Mouse (Mus musculus): Measurements from ENCODE around the gene Tnrc18.
A peak's percentile ranks its signal among the peaks of the same experiment; 100 is the strongest.
"Not testable (repeated sequence)": the region's sequence is repeated elsewhere in the genome, so short reads cannot be mapped to it uniquely, and the experiment has no call there.

Gene Tnrc18

DNA sequence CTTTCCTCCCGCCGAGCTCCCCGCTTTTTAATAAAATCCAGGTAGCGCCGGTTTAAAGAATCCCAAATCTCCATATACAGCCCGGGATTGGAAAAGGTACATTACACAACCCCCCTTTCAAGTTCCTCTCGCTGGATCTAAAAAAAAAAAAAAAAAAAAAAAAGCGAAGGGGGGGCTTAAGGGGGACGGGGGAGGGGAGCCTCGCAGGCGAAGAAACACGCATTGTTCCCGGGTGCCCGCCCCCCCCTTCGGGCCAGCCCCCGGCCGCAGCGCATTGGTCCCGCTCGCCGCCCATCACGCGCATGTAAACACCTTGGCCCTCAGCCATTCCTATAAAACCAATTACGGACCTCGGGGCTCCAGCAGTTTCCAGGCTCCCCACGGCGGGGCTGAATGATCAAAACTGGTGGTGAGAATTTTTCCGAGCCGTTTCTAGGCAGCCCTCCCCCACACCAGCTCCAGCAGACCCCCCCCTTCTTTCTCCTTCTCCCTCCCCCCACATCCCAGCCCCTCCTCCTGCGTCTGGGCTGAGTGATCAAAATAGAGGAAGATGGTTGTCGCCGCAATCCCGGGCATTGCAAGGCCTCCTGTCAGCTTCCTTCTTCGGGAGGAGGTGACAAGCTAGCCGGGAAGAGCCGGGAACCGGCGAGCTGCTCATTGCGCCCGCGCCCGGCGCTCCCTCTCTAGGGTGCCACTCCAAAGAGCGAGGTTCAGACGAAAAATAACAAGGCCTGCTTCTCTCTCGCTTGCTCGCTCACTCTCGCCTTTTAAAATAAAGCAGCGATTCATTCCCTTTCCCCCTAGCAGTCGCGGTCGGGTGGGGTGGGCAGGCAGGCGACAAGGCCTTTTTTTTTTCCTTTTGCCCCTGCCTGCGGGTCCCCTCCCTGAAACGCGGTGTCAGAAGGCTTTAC lies at the start of gene Tnrc18:
TSS of gene Tnrc18 (minus strand) at position 139 of the 911 bp plus-strand sequence.
- DNase-seq = peak; percentile 89

DNA sequence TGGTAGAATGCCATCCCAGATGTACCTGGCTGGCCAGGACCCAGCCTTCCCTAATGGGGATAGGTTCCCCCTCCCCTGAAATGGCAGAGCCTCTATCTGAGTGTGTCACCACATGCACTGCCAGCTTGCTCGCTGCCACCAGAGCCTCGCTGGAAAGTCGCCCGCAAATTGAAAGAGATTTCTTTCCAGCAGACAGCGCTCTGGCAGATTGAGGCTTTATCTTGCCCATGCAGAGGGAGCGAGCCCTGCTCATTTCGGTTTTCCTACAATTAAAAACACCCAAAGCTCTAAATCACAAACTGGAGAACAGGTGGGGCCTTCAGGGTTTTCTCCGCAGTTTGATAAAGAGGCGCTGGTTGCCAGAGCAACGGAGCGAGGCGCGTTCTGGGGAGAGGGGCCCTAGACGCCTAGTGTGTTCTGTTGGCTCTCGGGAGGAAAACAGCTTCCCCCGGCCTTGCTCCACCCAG lies 40.3 kb upstream of the Tnrc18 start:
- DNase-seq = no peak

DNA sequence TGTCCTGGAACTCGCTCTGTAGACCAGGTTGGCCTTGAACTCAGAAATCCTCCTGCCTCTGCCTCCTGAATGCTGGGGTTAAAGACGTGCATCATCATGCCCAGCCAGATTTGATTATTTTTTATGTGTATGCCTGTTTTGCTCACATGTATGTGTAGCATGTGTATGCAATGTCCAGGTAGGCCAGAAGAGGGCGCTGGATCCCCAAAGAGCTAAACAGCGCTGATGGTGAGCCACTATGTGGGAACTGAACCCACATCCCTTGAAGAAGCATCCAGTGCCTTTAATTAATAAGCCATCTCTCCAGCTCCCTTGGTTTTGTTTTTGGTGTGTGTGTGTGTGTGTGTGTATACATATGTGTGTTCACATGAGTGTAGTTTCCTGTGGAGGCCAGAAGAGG lies 38.9 kb upstream of the Tnrc18 start:
- DNase-seq = no peak

DNA sequence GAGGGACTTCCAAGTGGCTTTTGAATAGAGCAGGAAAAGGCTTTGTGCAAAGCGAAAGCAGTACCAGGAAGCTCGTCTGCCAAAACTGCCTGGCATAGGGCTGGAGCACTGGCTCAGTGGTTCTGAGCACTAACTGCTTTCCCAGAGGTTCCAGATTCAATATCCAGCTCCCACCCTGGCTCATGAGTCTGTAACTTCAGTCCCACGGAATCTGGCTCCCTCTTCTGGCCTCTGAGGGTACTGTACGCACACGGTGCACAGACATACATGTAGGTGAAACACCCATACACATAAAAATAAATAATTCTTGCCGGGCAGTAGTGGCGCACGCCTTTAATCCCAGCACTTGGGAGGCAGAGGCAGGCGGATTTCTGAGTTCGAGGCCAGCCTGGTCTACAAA lies 37.4 kb upstream of the Tnrc18 start:
- peak; percentile 63 for DNase-seq

DNA sequence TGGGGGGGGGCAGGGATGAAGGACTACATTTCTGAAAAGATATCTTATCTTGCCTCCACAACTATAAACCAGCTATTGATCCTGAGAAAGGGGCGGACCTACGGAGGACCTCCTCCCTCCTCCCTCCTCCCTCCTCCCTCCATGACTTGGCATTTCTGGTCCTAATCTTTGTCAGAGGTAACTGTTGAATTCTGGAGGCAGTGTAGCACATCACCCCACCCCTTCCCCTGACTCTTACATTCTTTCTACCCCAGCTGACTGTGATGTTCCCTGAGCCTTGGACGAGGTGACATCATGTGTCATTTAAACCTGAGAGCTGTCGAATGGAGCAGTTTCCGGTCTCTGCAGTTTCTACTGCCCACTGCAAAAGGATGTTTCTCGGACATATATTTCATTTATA lies 36.1 kb upstream of the Tnrc18 start:
- DNase-seq = peak; percentile 44

DNA sequence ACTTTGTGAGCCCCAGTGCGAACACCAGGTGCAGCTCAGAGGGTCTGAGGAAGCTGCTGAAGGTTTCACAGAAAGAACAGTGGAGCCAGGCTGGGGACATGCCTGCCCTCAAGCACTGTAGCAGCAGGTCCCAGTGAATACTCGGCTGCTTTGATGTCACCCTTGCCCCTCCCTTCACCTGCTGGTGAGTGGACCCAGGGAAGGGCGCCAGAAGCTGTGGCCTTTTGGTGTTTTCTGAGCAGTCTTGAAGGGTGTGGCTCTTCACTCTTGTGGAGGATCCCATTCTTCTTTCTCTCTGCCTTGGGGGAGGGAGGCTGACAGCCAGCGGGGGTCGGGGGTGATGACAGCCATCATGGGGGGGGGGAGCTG lies 34.2 kb upstream of the Tnrc18 start:
- no peak for DNase-seq

DNA sequence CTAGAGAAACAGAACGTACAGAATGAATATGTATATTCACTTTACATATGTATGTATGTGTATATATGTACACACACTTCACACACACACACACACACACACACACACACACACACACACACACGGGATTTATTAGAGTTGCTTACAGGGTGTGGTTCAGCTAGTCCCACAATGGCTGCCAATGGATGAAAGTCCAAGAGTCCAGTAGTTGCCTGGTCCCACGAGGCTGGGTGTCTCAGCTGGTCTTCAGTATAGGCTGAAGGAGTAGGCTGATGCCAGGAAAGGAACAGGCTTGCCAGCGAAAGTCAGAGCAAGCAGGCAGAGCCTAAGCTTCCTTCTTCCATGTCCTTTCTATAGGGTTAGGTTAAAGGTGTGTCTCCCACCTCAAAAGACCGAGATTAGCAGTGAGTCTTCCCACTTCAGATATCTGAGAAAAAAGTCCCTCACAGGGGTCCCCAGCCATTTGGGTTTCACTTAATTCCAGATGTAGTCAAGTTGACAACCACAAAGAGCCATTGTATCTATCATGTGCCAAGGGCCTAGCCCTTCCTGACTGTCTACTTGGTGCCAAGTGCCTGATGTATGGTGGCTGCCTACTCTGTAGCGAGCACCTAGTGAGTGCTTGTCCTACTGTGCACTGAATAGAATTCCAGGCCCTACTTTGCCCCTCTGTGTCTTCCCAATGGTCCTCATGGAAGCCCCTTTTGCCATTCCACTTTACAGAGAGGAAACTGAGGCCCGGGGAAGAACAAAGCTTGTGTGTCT lies 33.6 kb upstream of the Tnrc18 start:
- no peak for DNase-seq

DNA sequence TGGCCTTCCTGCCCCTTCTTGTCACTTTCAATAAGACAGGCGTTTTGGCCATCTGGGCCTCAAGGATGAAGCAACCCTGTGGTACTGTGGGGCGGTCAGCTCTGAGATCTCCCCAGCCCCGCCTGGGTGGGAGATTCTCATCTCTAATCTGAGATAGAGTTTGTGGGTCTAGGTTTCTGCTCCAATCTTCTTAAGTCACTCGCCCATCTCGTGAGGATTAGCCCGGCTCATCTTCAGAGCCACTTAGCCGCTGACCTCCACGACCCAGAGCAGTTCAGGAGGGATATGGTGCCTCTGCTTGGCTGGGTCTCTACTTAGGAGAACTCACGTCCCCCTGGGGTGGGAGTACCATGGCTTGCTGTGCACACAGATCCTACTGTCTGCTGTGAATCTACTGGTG lies 33.0 kb upstream of the Tnrc18 start:
- DNase-seq = no peak

DNA sequence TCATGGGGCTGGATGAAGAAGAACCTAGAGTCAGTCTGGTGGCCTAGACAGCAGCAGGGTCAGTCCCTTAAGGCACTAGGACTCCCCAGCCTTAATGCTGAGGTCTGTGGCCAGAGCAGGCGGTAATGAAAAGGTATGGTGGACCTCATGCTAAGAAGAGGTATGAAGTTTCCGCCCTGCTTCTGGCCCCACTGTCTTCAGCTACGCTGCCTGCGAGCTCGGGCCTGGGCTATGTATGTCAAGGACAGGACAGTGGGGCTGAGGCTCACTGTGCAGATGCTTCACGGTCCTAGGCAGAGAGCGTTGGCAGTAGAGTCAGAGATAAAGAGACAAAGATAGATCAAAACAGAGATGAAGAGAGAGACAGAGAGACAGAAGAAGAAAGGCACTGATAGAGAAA lies 31.4 kb upstream of the Tnrc18 start:
- DNase-seq = no peak

DNA sequence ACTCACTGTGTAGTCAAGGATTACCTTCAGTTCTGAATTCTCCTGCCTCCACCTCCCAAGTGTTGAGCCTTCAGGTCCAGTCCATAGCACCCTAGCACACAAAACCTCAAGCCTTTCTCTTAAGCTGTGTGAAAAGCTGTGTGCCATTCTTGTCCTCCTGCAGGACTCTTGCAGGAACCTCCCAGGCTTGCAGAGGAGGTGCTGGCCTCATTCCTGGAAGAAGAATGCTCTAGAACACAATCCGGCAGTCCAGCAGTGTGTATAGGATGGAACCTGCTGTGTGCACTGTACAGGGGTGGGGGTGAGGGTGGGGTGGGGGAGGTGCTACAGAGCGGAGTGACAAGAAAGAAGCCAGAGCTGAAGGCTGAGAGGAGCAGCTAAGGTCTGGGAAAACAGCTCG lies 30.7 kb upstream of the Tnrc18 start:
- DNase-seq = no peak

DNA sequence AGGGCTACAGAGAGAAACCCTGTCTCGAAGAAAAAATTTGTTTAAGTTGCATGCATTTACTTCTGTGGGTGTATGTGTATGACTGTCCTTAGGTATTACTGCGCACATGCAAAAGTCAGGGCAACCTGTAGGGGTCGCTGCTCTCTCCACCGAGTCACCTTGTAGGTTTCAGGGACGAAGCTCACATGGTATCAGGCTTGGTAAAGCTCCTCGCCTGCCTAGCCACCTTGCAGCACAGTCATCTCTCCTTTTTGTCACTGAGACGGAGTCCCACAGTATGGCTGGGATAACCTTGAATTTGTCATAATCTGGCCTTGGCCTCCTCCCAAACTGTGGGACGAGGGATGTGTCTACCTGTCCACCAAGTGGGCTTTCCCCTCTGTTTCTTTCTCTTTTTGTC lies 27.0 kb upstream of the Tnrc18 start:
- peak; percentile 52 for DNase-seq

DNA sequence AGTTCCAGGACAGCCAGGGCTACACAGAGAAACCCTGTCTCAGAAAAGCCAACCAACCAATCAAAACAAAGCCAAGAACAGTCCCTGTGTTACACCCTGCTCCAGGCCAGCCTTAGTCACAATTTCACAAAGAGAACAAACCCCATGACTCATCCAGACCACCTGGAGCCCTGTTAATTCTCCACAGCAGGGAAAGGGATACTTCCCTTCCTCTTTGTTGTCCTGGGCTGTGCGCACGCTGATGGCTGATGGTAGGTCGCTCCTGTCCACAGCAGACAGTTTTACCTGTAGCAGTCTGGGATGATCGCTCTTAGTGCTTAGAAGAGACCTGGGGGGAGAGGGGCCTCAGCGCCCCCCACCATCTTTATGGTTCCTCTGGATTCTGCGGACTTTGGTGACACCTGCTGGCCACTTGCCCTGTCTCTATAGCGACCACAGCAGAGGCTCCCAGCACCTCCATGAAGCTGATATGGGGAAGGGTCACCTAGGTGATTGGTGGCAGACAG lies 24.7 kb upstream of the Tnrc18 start:
- no peak for DNase-seq

DNA sequence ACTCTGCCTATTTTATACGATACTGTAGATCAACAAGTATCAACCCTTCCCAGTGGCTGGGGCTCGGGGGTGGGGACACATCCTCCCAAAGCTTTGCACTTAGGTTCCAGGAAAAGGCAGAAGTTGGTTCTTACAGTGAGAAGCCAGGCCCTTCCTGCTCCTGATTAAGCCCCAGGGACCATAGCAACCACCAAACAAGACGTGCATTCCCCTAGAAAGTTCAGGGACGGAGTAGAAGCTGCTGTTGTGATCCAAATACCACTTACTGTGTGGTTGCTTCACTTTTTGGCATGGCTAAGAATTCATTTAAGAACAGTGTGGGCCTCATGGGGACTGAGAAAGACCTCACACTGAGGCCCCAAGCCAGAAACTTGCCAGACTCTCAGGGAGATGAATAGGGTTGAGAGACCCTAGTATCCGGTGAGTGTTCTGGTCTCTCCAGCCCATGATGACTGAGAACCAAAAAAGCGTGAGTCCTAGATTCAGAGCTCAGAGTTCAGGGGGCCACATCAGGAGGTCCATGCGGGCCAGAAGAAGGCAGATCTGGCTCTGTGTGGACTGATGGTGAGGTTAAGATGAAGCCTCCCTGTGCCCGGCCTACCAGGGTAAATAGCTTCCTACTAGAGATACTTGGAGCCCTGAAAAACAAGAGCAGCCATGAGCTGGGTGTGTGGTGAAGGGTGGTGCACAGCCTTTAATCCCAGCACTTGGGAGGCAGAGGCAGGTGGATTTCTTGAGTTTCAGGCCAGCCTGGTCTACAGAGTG lies 24.1 kb upstream of the Tnrc18 start:
- no peak for DNase-seq

DNA sequence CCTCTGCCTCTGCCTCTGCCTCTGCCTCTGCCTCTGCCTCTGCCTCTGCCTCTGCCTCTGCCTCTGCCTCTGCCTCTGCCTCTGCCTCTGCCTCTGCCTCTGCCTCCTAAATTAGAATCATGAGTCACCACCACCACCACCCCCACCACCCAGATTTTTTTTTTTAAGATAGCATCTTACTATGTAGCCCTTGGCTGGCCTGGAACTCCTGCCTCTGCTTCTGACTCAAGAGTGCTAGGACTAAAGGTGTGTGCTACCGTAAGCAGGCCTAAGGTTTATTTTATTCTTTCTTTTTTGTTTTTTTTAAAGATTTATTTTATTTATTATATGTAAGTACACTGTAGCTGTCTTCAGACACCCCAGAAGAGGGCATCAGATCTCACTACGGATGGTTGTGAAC lies 20.0 kb upstream of the Tnrc18 start:
- DNase-seq = not testable (repeated sequence)

DNA sequence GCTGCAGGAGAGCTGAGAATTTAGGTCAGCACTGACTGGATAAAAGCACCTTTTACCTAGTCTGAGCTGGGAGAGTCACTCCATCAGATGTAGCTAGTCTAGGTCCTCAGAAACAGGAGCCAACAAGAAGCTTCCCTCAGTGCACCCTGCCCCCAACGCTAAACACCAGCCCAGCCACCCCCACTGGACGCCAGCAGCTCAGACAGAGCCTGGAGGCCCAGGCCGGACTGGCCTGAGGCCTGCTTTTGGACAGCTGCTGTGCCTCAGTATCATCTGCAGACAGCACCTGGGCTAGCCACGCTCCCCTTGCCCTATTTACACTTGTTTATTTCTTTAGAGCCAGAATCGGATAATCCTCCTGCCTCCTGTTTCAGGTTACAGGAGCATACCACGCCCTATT lies 19.4 kb upstream of the Tnrc18 start:
- DNase-seq = no peak

DNA sequence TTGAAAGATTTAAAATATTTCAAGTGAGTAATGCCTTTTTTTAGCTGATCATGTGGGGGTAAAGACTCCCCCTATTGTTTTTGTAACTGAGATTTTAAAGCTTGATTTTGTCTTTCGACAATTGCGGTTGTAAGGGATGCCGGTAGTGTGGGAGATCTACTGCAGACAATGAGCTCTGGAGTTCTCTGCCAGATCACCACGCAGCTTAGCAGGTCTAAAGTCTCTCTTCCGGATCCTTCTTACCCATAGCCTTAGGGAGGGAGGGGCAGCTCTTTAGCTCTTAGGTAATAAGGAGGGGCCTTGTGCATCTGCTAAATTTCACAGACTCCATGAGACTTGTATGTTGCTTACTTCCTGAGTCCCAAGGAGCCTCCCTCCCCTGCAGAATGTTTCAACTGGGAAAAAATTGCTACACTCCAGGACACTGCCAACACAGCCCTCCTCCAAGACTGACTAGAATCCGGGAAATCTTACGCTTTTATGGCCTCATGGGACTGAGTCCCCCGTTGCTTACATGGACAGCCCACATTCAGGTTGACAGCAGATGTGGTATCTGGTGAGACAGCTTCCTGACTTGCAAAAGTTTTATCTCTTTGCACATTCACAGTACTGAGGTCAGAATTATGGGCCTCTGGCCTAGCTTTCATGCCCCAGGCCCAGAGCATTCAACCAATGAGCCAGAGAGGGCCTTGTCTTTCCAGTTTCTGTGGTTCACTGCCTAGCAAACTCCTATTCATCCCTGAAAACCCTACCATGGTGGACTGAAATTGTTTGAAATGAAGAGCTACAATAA lies 16.4 kb upstream of the Tnrc18 start:
- no peak for DNase-seq

DNA sequence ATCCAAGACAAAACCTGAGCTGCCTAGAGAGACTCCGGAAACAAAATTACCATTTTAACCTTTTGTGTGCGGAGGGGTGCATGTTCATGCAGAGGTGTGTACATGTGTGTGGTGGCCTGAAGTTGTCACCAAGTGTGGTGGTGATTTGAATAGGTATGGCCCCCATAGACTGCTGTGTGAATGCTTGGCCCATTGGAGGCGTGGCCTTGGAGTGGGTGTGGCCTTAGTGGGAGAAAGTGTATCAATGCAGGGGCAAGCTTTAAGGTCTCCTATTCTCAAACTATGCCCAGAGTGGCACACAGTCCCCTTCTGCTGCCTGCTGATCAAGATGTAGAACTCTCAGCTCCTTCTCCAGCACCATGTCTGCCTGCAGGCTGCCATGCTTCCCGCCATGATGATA lies 8.7 kb upstream of the Tnrc18 start:
- no peak for DNase-seq

DNA sequence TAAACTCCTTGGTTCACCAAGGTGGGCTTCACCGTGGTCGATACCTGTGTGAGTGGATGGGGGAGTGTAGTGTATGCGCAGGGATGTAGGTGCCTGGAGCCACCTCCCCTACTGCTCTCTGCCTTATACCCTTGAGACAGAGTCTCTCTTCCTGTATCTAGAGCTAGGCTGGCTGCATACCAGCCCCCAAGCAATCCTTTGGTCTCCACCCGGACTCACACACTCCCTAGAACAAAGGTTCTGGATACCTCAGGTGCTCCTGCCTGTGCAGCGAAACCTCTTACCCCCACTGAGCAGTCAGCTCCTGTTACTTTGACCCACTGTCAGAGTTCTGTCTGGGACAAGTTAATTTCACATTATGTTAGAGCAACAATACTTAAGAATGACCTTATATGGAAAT lies 8.2 kb upstream of the Tnrc18 start:
- no peak for DNase-seq

DNA sequence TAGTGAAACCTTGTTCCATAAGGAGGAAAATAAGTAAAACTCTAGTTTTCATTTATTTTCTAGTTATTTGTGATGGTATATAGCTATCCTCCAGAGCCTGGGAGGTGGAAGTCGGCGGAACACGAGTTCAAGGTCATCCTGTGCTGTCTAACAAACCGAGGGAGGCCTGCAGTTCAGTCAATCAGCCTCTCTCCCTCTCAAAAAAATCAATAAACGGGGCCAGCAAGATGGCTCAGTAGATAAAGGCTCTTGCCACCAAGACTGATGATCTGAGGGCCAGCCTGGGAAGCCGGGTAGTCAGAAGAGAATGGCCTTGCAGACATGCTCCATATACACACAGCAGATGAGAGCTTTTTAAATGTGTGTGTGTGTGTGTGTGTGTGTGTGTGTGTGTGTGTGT lies 6.6 kb upstream of the Tnrc18 start:
- DNase-seq = no peak

DNA sequence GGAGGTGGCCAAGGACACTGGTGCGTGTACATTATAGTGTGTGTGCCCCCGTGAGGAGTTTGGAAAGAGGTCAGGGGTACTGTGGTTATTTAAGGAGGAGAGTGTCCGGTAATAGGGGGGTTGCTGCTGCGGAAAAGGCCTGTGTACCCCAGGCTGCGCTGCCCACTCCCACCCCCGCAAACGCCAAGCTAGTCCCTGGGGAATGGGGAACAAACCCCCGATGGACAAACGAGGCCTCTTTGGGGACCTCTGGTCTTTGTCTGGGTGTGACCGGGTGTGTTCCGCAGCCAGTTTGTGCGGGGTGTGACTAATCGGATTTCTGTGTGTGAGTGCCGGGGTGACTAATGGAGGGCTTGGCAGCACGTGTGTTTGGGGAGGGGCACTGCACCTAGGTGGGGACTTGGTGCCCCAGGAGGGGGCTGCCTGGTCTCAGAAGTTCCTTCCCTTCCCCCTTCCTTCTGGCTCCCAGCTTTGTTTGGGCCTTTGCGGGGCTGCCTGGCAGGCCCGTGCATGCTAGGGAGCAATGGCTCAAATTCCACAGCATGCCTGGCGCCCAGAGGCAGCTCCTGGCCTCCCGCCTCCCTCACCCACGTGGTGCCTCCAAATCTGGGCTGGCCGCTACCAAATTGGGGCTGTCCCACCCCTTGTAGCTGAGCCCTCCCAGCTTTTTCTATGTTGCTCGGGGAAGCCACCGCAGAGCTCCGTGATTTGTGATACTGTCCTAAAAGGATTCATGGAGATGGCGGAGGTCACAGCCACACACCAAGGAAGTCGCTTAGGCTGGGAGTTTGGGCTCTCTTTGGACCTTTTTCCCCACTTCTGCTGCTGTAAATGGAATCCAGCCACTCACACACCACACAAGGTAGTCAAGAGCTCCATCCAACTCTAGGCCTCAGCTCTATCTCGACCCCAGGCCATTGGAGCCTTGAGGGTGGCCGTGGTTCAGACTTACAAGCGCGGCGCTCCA lies 5.9 kb upstream of the Tnrc18 start:
- peak; percentile 76 for DNase-seq
